Mouse (Mus musculus): Measurements from ENCODE around the gene Sox9. TPM values are rescaled to one million over a fixed set of nuclear protein-coding genes. Genes with fewer than 3 reads are reported as not detected.

The Sox9 gene
- polyA plus RNA-seq, 1 experiment from 2014 or later, result 180 TPM

DNA sequence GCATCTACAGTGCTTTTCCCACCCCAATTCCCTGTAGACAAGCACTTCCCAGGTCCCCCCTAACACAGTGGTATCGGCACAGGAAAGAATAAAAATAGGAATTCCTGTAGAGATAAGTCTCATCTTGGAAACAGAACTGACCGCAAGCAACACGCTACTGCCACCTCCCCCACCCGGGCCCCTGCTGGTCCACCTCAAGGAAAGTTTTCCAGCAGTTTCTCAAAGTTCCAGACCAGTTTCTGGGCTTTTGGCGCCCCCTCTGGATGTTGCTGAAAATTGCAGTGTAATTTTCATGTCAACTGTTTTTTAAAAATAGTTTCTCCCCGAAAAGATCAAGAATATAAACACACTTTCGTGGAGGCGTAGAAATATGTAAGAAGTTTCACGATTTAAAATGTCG is 2.3 kb upstream of the Sox9 start:
- Histone ChIP-seq H3K4me2 (ENCODE audit: low read depth, low read length, severe bottlenecking) (no peak overlapping the region), H3K4me1 (replicated peaks; ENCODE audit: control insufficient read depth, insufficient read depth, low read length) (peaks cover 26% of the 10 kb centered on the region; the same call in 1 of the 2 replicates), H3K36me3 (ENCODE audit: control insufficient read depth, insufficient read depth, low read length) (no peaks in the 10 kb centered on the region; the same call in 1 of the 2 replicates), H3K27ac (ENCODE audit: low read depth, low read length) (no peak overlapping the region), H3K9me3 (ENCODE audit: control insufficient read depth, low read length) (no peaks in the 10 kb centered on the region), H3K27me3 (ENCODE audit: control insufficient read depth, insufficient read depth, low read length) (no peaks in the 10 kb centered on the region), H3K9ac (ENCODE audit: low read length) (peak overlapping the region; percentile 3; the same call in 1 of the 2 replicates), H3K4me3 (ENCODE audit: low read depth, low read length) (no peak overlapping the region)
- under 1% methylated on average over 10 of the region's 10 CpGs for WGBS
- DNase-seq (ENCODE audit: low spot score) (peak; percentile 84), ATAC-seq (replicated peaks; ENCODE audit: low FRiP score) (no peak)

DNA sequence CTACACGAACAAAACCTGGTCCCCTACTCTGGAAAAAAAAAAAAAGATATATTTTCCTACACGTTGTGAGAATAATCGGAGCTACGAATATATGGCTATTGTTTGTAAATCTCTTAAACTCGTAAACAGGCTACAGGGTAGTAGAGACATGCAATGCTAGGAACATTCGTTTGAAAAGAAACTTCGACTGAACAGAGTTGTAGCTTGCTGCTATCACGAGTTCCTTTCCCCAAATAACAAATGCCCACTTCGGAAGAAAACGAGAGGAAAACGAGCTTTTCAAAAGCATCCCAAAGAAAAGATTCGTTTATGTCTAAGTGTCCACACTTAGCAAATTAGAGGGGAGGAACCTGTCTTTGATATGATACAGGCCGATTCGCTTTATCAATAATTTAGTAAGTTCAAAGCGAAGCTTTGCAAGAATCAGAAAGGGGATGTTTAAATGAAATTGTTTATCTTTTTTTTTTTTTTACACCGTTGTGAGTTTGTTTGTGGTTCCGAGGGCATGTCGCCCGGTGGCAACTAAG is 1.6 kb upstream of the Sox9 start:
- ATAC-seq (replicated peaks; ENCODE audit: low FRiP score) (no peak), DNase-seq (ENCODE audit: low spot score) (no peak)
- H3K36me3 ChIP-seq (ENCODE audit: control insufficient read depth, insufficient read depth, low read length), result no peaks in the 10 kb centered on the region; the same call in 1 of the 2 replicates
- H3K4me3 ChIP-seq (ENCODE audit: low read depth, low read length), result peak overlapping the region; percentile 90; the same call in 1 of the 2 replicates
- peak overlapping the region; percentile 87 for H3K4me2 ChIP-seq (ENCODE audit: low read depth, low read length, severe bottlenecking)
- peak overlapping the region; percentile 97 for H3K9ac ChIP-seq (ENCODE audit: low read length)
- H3K9me3 ChIP-seq (ENCODE audit: control insufficient read depth, low read length), result no peaks in the 10 kb centered on the region
- WGBS, result 3% methylated on average over 19 of the region's 19 CpGs
- no peaks in the 10 kb centered on the region for H3K27me3 ChIP-seq (ENCODE audit: control insufficient read depth, insufficient read depth, low read length)
- peaks cover 30% of the 10 kb centered on the region; the same call in 1 of the 2 replicates for H3K4me1 ChIP-seq (replicated peaks; ENCODE audit: control insufficient read depth, insufficient read depth, low read length)
- H3K27ac ChIP-seq (ENCODE audit: low read depth, low read length), result no peak overlapping the region

DNA sequence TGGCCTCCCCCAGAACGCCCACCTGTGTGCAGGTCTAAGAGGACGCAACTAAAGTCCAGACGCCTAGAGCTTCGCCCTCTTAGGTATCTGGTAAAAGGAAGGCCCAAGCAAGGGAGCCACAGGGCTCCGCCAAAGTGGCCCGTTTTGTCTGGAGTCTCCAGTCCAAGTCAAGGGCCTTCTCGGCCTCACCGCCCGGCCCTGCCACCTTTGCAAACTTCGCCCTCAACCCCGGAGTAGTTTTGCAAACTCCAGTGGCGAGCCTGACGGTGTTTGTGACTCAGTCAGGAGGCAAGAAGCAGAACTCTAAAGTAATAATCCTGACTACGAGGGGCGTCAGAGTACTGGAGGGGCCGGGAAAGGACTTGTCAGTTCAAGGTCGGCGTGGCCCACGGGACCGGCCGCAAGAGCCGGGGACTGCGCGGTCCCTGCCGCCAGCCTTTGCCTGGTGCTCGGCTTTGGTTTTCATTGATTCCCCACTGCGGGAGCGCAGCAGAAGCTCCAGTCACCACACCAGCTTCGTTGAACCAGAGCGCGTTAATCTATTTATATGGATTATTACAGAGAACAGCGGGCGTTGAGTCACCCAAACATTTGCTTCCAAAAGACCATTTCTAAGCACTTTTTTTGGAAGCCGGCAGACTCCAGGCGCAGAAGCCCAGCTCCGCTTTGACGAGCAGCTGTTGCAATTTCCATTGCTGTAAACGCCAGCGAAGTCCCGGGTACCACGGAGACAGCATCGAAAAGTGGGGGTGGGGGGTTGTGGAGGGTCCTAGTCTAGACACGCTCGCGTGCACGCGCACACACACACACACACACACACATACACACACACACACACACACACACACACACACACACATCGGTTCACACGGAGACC is 751 bp upstream of the Sox9 start:
- ATAC-seq (replicated peaks; ENCODE audit: low FRiP score), result peak; percentile 62
- H3K4me2 ChIP-seq (ENCODE audit: low read depth, low read length, severe bottlenecking), result peak overlapping the region; percentile 87
- H3K4me1 ChIP-seq (replicated peaks; ENCODE audit: control insufficient read depth, insufficient read depth, low read length), result peaks cover 31% of the 10 kb centered on the region; the same call in 1 of the 2 replicates
- no peaks in the 10 kb centered on the region for H3K9me3 ChIP-seq (ENCODE audit: control insufficient read depth, low read length)
- peak overlapping the region; percentile 90 for H3K4me3 ChIP-seq (ENCODE audit: low read depth, low read length)
- peak; percentile 82 for DNase-seq (ENCODE audit: low spot score)
- no peaks in the 10 kb centered on the region for H3K27me3 ChIP-seq (ENCODE audit: control insufficient read depth, insufficient read depth, low read length)
- H3K36me3 ChIP-seq (ENCODE audit: control insufficient read depth, insufficient read depth, low read length), result no peaks in the 10 kb centered on the region; the same call in 1 of the 2 replicates
- peak overlapping the region; percentile 88 for H3K27ac ChIP-seq (ENCODE audit: low read depth, low read length)
- peak overlapping the region; percentile 97 for H3K9ac ChIP-seq (ENCODE audit: low read length)
- WGBS, result under 1% methylated on average over 47 of the region's 49 CpGs

DNA sequence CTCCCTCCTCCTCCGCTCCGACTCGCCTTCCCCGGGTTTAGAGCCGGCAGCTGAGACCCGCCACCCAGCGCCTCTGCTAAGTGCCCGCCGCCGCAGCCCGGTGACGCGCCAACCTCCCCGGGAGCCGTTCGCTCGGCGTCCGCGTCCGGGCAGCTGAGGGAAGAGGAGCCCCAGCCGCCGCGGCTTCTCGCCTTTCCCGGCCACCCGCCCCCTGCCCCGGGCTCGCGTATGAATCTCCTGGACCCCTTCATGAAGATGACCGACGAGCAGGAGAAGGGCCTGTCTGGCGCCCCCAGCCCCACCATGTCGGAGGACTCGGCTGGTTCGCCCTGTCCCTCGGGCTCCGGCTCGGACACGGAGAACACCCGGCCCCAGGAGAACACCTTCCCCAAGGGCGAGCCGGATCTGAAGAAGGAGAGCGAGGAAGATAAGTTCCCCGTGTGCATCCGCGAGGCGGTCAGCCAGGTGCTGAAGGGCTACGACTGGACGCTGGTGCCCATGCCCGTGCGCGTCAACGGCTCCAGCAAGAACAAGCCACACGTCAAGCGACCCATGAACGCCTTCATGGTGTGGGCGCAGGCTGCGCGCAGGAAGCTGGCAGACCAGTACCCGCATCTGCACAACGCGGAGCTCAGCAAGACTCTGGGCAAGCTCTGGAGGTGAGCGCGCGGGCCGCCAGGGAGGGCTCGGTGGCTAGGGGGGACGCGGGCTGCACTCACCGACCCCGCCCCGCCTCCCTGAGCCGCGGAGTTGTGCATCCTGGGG is 515 bp downstream of the Sox9 start:
- peak; percentile 86 for DNase-seq (ENCODE audit: low spot score)
- under 1% methylated on average over 73 of the region's 75 CpGs for WGBS
- Histone ChIP-seq H3K4me3 (ENCODE audit: low read depth, low read length) (peak overlapping the region; percentile 90), H3K4me1 (replicated peaks; ENCODE audit: control insufficient read depth, insufficient read depth, low read length) (peaks cover 34% of the 10 kb centered on the region; the same call in 1 of the 2 replicates), H3K27ac (ENCODE audit: low read depth, low read length) (peak overlapping the region; percentile 94), H3K9ac (ENCODE audit: low read length) (peak overlapping the region; percentile 97), H3K36me3 (ENCODE audit: control insufficient read depth, insufficient read depth, low read length) (no peaks in the 10 kb centered on the region; the same call in 1 of the 2 replicates), H3K4me2 (ENCODE audit: low read depth, low read length, severe bottlenecking) (peak overlapping the region; percentile 87), H3K9me3 (ENCODE audit: control insufficient read depth, low read length) (no peaks in the 10 kb centered on the region), H3K27me3 (ENCODE audit: control insufficient read depth, insufficient read depth, low read length) (no peaks in the 10 kb centered on the region)
- peak; percentile 25 for ATAC-seq (replicated peaks; ENCODE audit: low FRiP score)

DNA sequence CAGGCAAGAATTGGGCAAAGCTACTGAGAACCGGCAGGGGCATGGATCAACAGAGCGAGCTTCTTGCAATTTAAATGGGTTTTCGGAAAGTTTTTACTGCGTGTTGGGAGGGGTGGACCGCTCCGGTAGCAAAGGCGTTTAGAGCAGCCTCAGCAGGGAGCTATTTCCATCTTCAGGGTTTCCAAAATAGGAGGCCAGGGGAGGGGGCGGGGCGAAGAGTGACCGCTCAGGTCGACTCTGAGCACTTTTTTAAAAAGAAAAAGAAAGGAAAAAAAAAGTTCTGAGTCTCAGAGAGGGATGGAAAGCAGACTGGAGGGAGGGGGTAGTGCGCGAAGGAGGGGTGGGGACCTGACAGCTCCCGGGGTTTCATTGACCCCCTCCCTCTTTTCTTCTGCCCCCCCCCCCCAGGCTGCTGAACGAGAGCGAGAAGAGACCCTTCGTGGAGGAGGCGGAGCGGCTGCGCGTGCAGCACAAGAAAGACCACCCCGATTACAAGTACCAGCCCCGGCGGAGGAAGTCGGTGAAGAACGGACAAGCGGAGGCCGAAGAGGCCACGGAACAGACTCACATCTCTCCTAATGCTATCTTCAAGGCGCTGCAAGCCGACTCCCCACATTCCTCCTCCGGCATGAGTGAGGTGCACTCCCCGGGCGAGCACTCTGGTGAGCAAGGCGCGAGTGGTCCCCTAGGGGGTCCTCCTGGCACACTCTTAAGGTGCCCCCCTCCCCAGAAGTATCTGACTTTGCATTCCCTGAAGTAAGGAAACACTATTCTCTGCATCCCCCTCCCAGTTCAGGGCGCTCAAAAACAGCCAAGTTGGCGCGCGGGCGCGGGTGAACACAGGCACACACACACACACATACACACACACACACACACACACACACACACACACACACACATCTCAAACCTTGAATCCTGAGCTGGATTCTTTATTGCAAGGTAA is 1.6 kb downstream of the Sox9 start:
- under 1% methylated on average over 41 of the region's 42 CpGs for WGBS
- Histone ChIP-seq H3K36me3 (ENCODE audit: control insufficient read depth, insufficient read depth, low read length) (no peaks in the 10 kb centered on the region; the same call in 1 of the 2 replicates), H3K4me2 (ENCODE audit: low read depth, low read length, severe bottlenecking) (peak overlapping the region; percentile 87), H3K27ac (ENCODE audit: low read depth, low read length) (peak overlapping the region; percentile 94), H3K27me3 (ENCODE audit: control insufficient read depth, insufficient read depth, low read length) (no peaks in the 10 kb centered on the region), H3K9ac (ENCODE audit: low read length) (peak overlapping the region; percentile 97), H3K9me3 (ENCODE audit: control insufficient read depth, low read length) (no peaks in the 10 kb centered on the region), H3K4me1 (replicated peaks; ENCODE audit: control insufficient read depth, insufficient read depth, low read length) (peaks cover 35% of the 10 kb centered on the region; the same call in 1 of the 2 replicates), H3K4me3 (ENCODE audit: low read depth, low read length) (peak overlapping the region; percentile 90)
- no peak for ATAC-seq (replicated peaks; ENCODE audit: low FRiP score)
- peak; percentile 79 for DNase-seq (ENCODE audit: low spot score)

DNA sequence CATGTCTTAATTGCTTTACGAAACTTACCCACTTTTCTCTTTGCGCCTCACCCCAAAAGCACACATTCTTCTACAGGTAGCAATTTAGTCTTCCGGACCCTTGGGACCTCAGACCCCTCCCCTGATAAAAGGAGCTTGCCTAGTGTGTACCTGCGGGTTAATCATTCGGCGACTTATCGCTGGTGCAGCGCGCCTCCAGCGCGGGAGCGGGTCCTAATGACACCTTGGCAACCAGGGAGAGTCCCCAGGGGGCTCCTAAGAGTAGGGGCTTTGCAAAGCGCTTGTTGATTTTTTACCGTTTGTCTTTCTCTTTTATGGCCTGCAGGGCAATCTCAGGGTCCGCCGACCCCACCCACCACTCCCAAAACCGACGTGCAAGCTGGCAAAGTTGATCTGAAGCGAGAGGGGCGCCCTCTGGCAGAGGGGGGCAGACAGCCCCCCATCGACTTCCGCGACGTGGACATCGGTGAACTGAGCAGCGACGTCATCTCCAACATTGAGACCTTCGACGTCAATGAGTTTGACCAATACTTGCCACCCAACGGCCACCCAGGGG is 2.4 kb downstream of the Sox9 start:
- Histone ChIP-seq H3K9me3 (ENCODE audit: control insufficient read depth, low read length) (no peaks in the 10 kb centered on the region), H3K9ac (ENCODE audit: low read length) (peak overlapping the region; percentile 97), H3K27ac (ENCODE audit: low read depth, low read length) (no peak overlapping the region), H3K27me3 (ENCODE audit: control insufficient read depth, insufficient read depth, low read length) (no peaks in the 10 kb centered on the region), H3K36me3 (ENCODE audit: control insufficient read depth, insufficient read depth, low read length) (no peaks in the 10 kb centered on the region; the same call in 1 of the 2 replicates), H3K4me1 (replicated peaks; ENCODE audit: control insufficient read depth, insufficient read depth, low read length) (peaks cover 30% of the 10 kb centered on the region; the same call in 1 of the 2 replicates), H3K4me2 (ENCODE audit: low read depth, low read length, severe bottlenecking) (peak overlapping the region; percentile 87), H3K4me3 (ENCODE audit: low read depth, low read length) (peak overlapping the region; percentile 90)
- ATAC-seq (replicated peaks; ENCODE audit: low FRiP score) (no peak), DNase-seq (ENCODE audit: low spot score) (no peak)
- WGBS, result 5% methylated on average over 30 of the region's 30 CpGs

DNA sequence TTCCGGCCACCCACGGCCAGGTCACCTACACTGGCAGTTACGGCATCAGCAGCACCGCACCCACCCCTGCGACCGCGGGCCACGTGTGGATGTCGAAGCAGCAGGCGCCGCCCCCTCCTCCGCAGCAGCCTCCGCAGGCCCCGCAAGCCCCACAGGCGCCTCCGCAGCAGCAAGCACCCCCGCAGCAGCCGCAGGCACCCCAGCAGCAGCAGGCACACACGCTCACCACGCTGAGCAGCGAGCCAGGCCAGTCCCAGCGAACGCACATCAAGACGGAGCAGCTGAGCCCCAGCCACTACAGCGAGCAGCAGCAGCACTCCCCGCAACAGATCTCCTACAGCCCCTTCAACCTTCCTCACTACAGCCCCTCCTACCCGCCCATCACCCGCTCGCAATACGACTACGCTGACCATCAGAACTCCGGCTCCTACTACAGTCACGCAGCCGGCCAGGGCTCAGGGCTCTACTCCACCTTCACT is 2.9 kb downstream of the Sox9 start:
- H3K4me2 ChIP-seq (ENCODE audit: low read depth, low read length, severe bottlenecking), result peak overlapping the region; percentile 87
- WGBS, result 3% methylated on average over 34 of the region's 34 CpGs
- H3K36me3 ChIP-seq (ENCODE audit: control insufficient read depth, insufficient read depth, low read length), result no peaks in the 10 kb centered on the region; the same call in 1 of the 2 replicates
- ATAC-seq (replicated peaks; ENCODE audit: low FRiP score) (0 out of 2 replicates have a peak, but pooled peaks have one; percentile 3), DNase-seq (ENCODE audit: low spot score) (peak; percentile 79)
- H3K4me1 ChIP-seq (replicated peaks; ENCODE audit: control insufficient read depth, insufficient read depth, low read length), result peaks cover 27% of the 10 kb centered on the region; the same call in 1 of the 2 replicates
- H3K4me3 ChIP-seq (ENCODE audit: low read depth, low read length), result peak overlapping the region; percentile 90
- 0 out of 2 replicates have a peak overlapping the region, but pooled peaks have one; percentile 25 for H3K27ac ChIP-seq (ENCODE audit: low read depth, low read length)
- no peaks in the 10 kb centered on the region for H3K27me3 ChIP-seq (ENCODE audit: control insufficient read depth, insufficient read depth, low read length)
- H3K9me3 ChIP-seq (ENCODE audit: control insufficient read depth, low read length), result no peaks in the 10 kb centered on the region
- H3K9ac ChIP-seq (ENCODE audit: low read length), result peak overlapping the region; percentile 97

Measured in forebrain, embryonic 11.5 days (tissue).